In genomic region chr17:46160090-46160662, GRCm38 (mm10) we compare ENCODE assay signal across 8 mouse cellular contexts. TPM values are rescaled to one million over a fixed set of nuclear protein-coding genes. Genes with fewer than 3 reads are reported as not detected.
DNase-seq lines count a peak whose midpoint lies in the region; ATAC-seq and TF ChIP-seq lines count a peak whose summit lies in the region.

No protein-coding gene starts in this region.

- H3K9me3 ChIP-seq in embryonic facial prominence, embryonic 15.5 days (replicated peaks), result no peaks in the 10 kb centered on the region
- no peaks in the 10 kb centered on the region for H3K9me3 ChIP-seq in limb, embryonic 14.5 days (ENCODE audit: control insufficient read depth, low read length)
- no peaks in the 10 kb centered on the region for H3K9me3 ChIP-seq in midbrain, postnatal 0 days (ENCODE audit: low read length)

- peaks cover 15% of the 10 kb centered on the region for H3K36me3 ChIP-seq in embryonic facial prominence, embryonic 15.5 days
- H3K36me3 ChIP-seq in limb, embryonic 14.5 days (ENCODE audit: control insufficient read depth, insufficient read depth, low read length), result peaks cover 15% of the 10 kb centered on the region
- H3K36me3 ChIP-seq in midbrain, postnatal 0 days (ENCODE audit: insufficient read depth, low read length), result peaks cover 12% of the 10 kb centered on the region

- DNase-seq in 3T3-L1 (ENCODE audit: low read depth, low spot score), result peak; percentile 97
- peak; percentile 67 to 90 for DNase-seq in adrenal gland, postnatal 4 days (ENCODE audit: low spot score in 2 of 2)
- DNase-seq in heart, adult 8-10 months (ENCODE audit: low spot score), result peak; percentile 97
- peak; percentile 99 for DNase-seq in kidney, adult 9 months
- DNase-seq in limb, embryonic 14.5 days (ENCODE audit: low spot score), result peak; percentile 96
- DNase-seq in midbrain, postnatal 0 days (ENCODE audit: low spot score), result peak; percentile 88
- peak; percentile 91 to 94 for DNase-seq in spleen, postnatal 36 days (ENCODE audit: low spot score in 2 of 2)

- no peak for TF ChIP-seq POLR2A in limb, embryonic 14.5 days (IDR thresholded peaks at IDR 0.05; ENCODE audit: borderline replicate concordance, extremely low read depth, insufficient read depth, insufficient read length)

- peak overlapping the region; percentile 86 for H3K4me3 ChIP-seq in embryonic facial prominence, embryonic 15.5 days (replicated peaks)
- H3K4me3 ChIP-seq in limb, embryonic 14.5 days (replicated peaks; ENCODE audit: low read length), result peak overlapping the region; percentile 82
- H3K4me3 ChIP-seq in midbrain, postnatal 0 days (ENCODE audit: low read depth, low read length), result peak overlapping the region; percentile 66

- peak overlapping the region; percentile 94 for H3K27ac ChIP-seq in embryonic facial prominence, embryonic 15.5 days (replicated peaks)
- H3K27ac ChIP-seq in limb, embryonic 14.5 days (replicated peaks; ENCODE audit: low read depth, low read length), result peak overlapping the region; percentile 61
- 0 out of 2 replicates have a peak overlapping the region, but pooled peaks have one; percentile 27 for H3K27ac ChIP-seq in midbrain, postnatal 0 days (ENCODE audit: low read depth, low read length)

- peak; percentile 62 for TF ChIP-seq CTCF in midbrain, postnatal 0 days (IDR thresholded peaks at IDR 0.05)

- H3K9ac ChIP-seq in embryonic facial prominence, embryonic 15.5 days, result peak overlapping the region; percentile 40; the same call in 1 of the 2 replicates
- peak overlapping the region; percentile 82 for H3K9ac ChIP-seq in limb, embryonic 14.5 days (ENCODE audit: low read depth, low read length, severe bottlenecking)
- H3K9ac ChIP-seq in midbrain, postnatal 0 days (replicated peaks; ENCODE audit: low read length, poor library complexity, severe bottlenecking), result peak overlapping the region; percentile 39; the same call in 1 of the 2 replicates

- peak; percentile 83 for ATAC-seq in embryonic facial prominence, embryonic 15.5 days (ENCODE audit: insufficient number of reproducible peaks, low FRiP score, low TSS enrichment, low read depth)
- peak; percentile 73 for ATAC-seq in limb, embryonic 14.5 days (ENCODE audit: low FRiP score, low read depth)
- ATAC-seq in midbrain, postnatal 0 days (ENCODE audit: low FRiP score), result peak; percentile 39

- peaks cover 18% of the 10 kb centered on the region for H3K4me1 ChIP-seq in embryonic facial prominence, embryonic 15.5 days
- peaks cover 16% of the 10 kb centered on the region for H3K4me1 ChIP-seq in limb, embryonic 14.5 days (ENCODE audit: control insufficient read depth, insufficient read depth, low read length)
- H3K4me1 ChIP-seq in midbrain, postnatal 0 days (ENCODE audit: insufficient read depth, low read length), result 0 out of 2 replicates have a peak, but pooled peaks cover 3% of the 10 kb centered on the region

- WGBS in embryonic facial prominence, embryonic 15.5 days, result under 1% methylated on average over 16 of the region's 16 CpGs
- 1% methylated on average over 16 of the region's 16 CpGs for WGBS in limb, embryonic 14.5 days
- WGBS in midbrain, postnatal 0 days, result under 1% methylated on average over 16 of the region's 16 CpGs

- H3K27me3 ChIP-seq in embryonic facial prominence, embryonic 15.5 days, result no peaks in the 10 kb centered on the region
- H3K27me3 ChIP-seq in limb, embryonic 14.5 days (ENCODE audit: control insufficient read depth, insufficient read depth, low read length), result no peaks in the 10 kb centered on the region
- no peaks in the 10 kb centered on the region for H3K27me3 ChIP-seq in midbrain, postnatal 0 days (ENCODE audit: insufficient read depth, low read length)

- H3K4me2 ChIP-seq in embryonic facial prominence, embryonic 15.5 days (replicated peaks), result peak overlapping the region; percentile 83
- H3K4me2 ChIP-seq in limb, embryonic 14.5 days (replicated peaks; ENCODE audit: low read depth, low read length, severe bottlenecking), result peak overlapping the region; percentile 92
- H3K4me2 ChIP-seq in midbrain, postnatal 0 days (ENCODE audit: low read depth, low read length, poor library complexity, severe bottlenecking), result peak overlapping the region; percentile 75

RNA-seq across cellular contexts. Expression of gene Gtpbp2, which starts 0.7 kb away (rescaled TPM):
- 100 to 1,000 TPM; 101 to 116 TPM for total RNA-seq in adrenal gland, postnatal 4 days (2021)
- 43.3 and 45.4 TPM in 2 replicates for polyA plus RNA-seq in embryonic facial prominence, embryonic 15.5 days (2015; fragmentation: Nextera tagmentation; extraction: Ambion mirVana)
- total RNA-seq in heart, adult 8-10 months (2022), result 10 to 100 TPM; 55.8 to 74.5 (median 59.0) TPM
- 166 and 177 TPM in 2 replicates for polyA plus RNA-seq in limb, embryonic 14.5 days (2012; rRNA removed)
- polyA plus RNA-seq in limb, embryonic 14.5 days (2014; fragmentation: Nextera tagmentation; extraction: Ambion mirVana), result 29.8 and 38.3 TPM in 2 replicates
- 72.3 and 82.2 TPM in 2 replicates for total RNA-seq in midbrain, postnatal 0 days (2014; rRNA removed)
- 25.9 TPM in 2 replicates for polyA plus RNA-seq in midbrain, postnatal 0 days (2015; fragmentation: Nextera tagmentation; extraction: Ambion mirVana)

RNA-seq across cellular contexts. Expression of gene Mad2l1bp, which starts 6.8 kb away (rescaled TPM):
- total RNA-seq in adrenal gland, postnatal 4 days (2021), result 10 to 100 TPM; 18.1 to 18.4 TPM
- polyA plus RNA-seq in embryonic facial prominence, embryonic 15.5 days (2015; fragmentation: Nextera tagmentation; extraction: Ambion mirVana), result 31.8 and 35.1 TPM in 2 replicates
- total RNA-seq in heart, adult 8-10 months (2022), result 10 to 100 TPM; 19.2 to 27.4 (median 21.6) TPM
- 25.4 and 27.9 TPM in 2 replicates for polyA plus RNA-seq in limb, embryonic 14.5 days (2012; rRNA removed)
- polyA plus RNA-seq in limb, embryonic 14.5 days (2014; fragmentation: Nextera tagmentation; extraction: Ambion mirVana), result 32.1 and 32.7 TPM in 2 replicates
- 8.9 and 13.3 TPM in 2 replicates for total RNA-seq in midbrain, postnatal 0 days (2014; rRNA removed)
- 16.7 and 18.2 TPM in 2 replicates for polyA plus RNA-seq in midbrain, postnatal 0 days (2015; fragmentation: Nextera tagmentation; extraction: Ambion mirVana)

RNA-seq across cellular contexts. Expression of gene Rsph9, which starts 16.2 kb away (rescaled TPM):
- 10 to 100 TPM; 10.2 to 13.4 TPM for total RNA-seq in adrenal gland, postnatal 4 days (2021)
- 22.7 and 37.1 TPM in 2 replicates for polyA plus RNA-seq in embryonic facial prominence, embryonic 15.5 days (2015; fragmentation: Nextera tagmentation; extraction: Ambion mirVana)
- under 1 TPM; 0.57 to 0.97 (median 0.84) TPM for total RNA-seq in heart, adult 8-10 months (2022)
- polyA plus RNA-seq in limb, embryonic 14.5 days (2012; rRNA removed), result 10.1 and 13.2 TPM in 2 replicates
- polyA plus RNA-seq in limb, embryonic 14.5 days (2014; fragmentation: Nextera tagmentation; extraction: Ambion mirVana), result 11.8 and 15.0 TPM in 2 replicates
- 55.6 and 68.4 TPM in 2 replicates for total RNA-seq in midbrain, postnatal 0 days (2014; rRNA removed)
- 103 and 104 TPM in 2 replicates for polyA plus RNA-seq in midbrain, postnatal 0 days (2015; fragmentation: Nextera tagmentation; extraction: Ambion mirVana)

RNA-seq across cellular contexts. Expression of gene Polh, which starts 42.3 kb away (rescaled TPM):
- 10 to 100 TPM; 34.9 to 36.8 TPM for total RNA-seq in adrenal gland, postnatal 4 days (2021)
- polyA plus RNA-seq in embryonic facial prominence, embryonic 15.5 days (2015; fragmentation: Nextera tagmentation; extraction: Ambion mirVana), result 18.4 and 20.2 TPM in 2 replicates
- 1 to 10 TPM; 7.2 to 9.0 (median 8.5) TPM for total RNA-seq in heart, adult 8-10 months (2022)
- polyA plus RNA-seq in limb, embryonic 14.5 days (2012; rRNA removed), result 15.0 and 15.7 TPM in 2 replicates
- polyA plus RNA-seq in limb, embryonic 14.5 days (2014; fragmentation: Nextera tagmentation; extraction: Ambion mirVana), result 9.2 and 11.7 TPM in 2 replicates
- 7.9 and 9.6 TPM in 2 replicates for total RNA-seq in midbrain, postnatal 0 days (2014; rRNA removed)
- 4.2 and 4.5 TPM in 2 replicates for polyA plus RNA-seq in midbrain, postnatal 0 days (2015; fragmentation: Nextera tagmentation; extraction: Ambion mirVana)

RNA-seq across cellular contexts. Expression of gene Xpo5, which starts 42.4 kb away (rescaled TPM):
- 10 to 100 TPM; 72.0 to 74.6 TPM for total RNA-seq in adrenal gland, postnatal 4 days (2021)
- polyA plus RNA-seq in embryonic facial prominence, embryonic 15.5 days (2015; fragmentation: Nextera tagmentation; extraction: Ambion mirVana), result 33.0 and 35.0 TPM in 2 replicates
- total RNA-seq in heart, adult 8-10 months (2022), result 10 to 100 TPM; 20.0 to 23.2 (median 21.6) TPM
- 49.7 and 52.8 TPM in 2 replicates for polyA plus RNA-seq in limb, embryonic 14.5 days (2012; rRNA removed)
- 45.0 and 48.8 TPM in 2 replicates for polyA plus RNA-seq in limb, embryonic 14.5 days (2014; fragmentation: Nextera tagmentation; extraction: Ambion mirVana)
- total RNA-seq in midbrain, postnatal 0 days (2014; rRNA removed), result 50.5 and 56.7 TPM in 2 replicates
- polyA plus RNA-seq in midbrain, postnatal 0 days (2015; fragmentation: Nextera tagmentation; extraction: Ambion mirVana), result 23.6 and 24.0 TPM in 2 replicates

Comparison
In these comparisons a context has a peak if more than half of its experiments do, and no peak if none do; other contexts are left out.
1. Peak in every context shown above with its lines: DNase-seq, ATAC-seq, H3K4me3 ChIP-seq and H3K27ac ChIP-seq.
2. H3K27ac ChIP-seq: peak in every context shown above with its lines; median percentile 94 in embryonic facial prominence, embryonic 15.5 days; 61 in limb, embryonic 14.5 days; 27 in midbrain, postnatal 0 days.
3. RNA of gene Rsph9, which starts 16.2 kb away (total RNA-seq): 55.6 to 68.4 TPM in midbrain, postnatal 0 days and 10.2 to 13.4 TPM in adrenal gland, postnatal 4 days; 0.57 to 0.97 TPM in heart, adult 8-10 months; every median in the first group is over 4 times any median in the second.